Mouse (Mus musculus): ENCODE measurements around the gene 6030458C11Rik. TPM values are rescaled to one million over a fixed set of nuclear protein-coding genes. Genes with fewer than 3 reads are reported as not detected.

6030458C11Rik gene
- 35.0 and 35.1 TPM in 2 replicates for polyA plus RNA-seq (2014; fragmentation: Nextera tagmentation; extraction: Ambion mirVana)

DNA sequence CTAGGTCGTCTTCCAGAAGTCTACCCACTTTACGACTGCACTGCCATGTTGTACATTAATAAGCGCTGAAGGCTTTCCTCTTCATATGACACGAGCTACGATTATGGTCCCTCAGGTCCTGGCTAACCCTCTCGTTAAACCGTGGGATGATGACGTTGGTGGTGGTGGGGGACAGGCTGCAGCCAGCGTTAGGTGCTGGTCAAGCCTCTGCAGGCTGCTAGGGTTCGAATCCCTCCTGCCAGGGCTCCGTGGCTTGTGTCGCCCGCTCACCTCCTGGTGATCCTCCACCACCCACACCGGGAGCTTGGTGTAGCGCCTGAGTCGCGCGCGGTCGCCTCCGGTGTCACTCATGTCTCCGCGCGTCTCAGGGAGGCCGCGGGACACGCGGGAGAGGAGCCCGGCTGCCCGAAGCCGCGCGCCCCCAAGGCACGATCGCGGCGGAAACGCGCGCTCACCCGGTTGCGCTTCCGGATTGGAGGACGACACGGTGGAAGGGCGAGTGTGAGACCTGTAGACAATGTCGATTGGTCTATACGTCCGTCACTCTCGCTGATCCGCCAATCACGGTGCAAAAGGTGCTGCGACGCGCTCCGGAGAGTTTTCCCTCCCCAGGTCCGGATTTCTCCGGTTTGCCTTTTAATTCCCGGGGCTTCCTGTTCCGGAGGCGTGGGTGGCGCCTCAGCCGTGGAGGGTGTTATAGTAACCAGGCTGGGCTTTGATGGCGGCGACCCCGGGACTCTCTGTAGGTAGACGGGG lies at the start of gene 6030458C11Rik, which contains the start of gene Drosha:
6030458C11Rik (minus strand) TSS at position 453 of the 756 bp plus-strand sequence.
Drosha (plus strand) TSS at position 619 of the 756 bp plus-strand sequence.
- Histone ChIP-seq H3K27ac (ENCODE audit: low read depth) (peak within 1 kb of the TSS; percentile 79), H3K36me3 (ENCODE audit: insufficient read depth) (peaks cover 46% of the 10 kb centered on the region), H3K9ac (peak within 1 kb of the TSS; percentile 96), H3K9me3 (ENCODE audit: low read depth, low read length) (no peaks in the 10 kb centered on the region), H3K4me2 (peak within 1 kb of the TSS; percentile 70), H3K4me1 (ENCODE audit: insufficient read depth) (peaks cover 10% of the 10 kb centered on the region; the same call in 1 of the 2 replicates), H3K4me3 (ENCODE audit: low read depth, low read length) (peak within 1 kb of the TSS; percentile 94), H3K27me3 (ENCODE audit: insufficient read depth, low read length) (no peaks in the 10 kb centered on the region)
- ATAC-seq (ENCODE audit: insufficient read depth) (peak; percentile 100), DNase-seq (peak; percentile 100)
- WGBS: under 1% methylated on average over 67 of the region's 67 CpGs
- no peak for TF ChIP-seq CTCF (IDR thresholded peaks at IDR 0.05; ENCODE audit: low read depth)

DNA sequence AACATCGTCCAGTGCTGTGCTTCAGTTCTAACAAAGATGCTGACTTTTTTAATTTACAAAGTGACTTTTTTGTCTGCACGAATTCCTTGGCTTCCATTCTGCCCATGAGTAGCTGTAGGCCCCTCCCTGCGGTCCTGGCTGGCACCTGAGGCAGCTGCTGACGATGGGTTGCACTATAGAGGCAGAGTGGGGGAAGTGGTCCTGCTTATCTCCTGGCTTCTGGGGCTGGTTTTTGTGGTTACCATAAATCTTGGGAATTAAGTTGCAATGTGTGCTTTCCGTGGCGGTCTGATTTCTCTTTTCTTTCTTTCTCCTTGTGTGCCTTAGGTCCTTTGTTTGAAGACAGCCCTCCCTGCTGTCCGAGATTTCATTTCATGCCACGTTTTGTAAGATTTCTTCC lies 42.8 kb upstream of the 6030458C11Rik start:
- 82% methylated on average over 8 of the region's 8 CpGs for WGBS
- TF ChIP-seq CTCF (IDR thresholded peaks at IDR 0.05; ENCODE audit: low read depth): no peak
- peaks cover 62% of the 10 kb centered on the region for H3K36me3 ChIP-seq (ENCODE audit: insufficient read depth)
- H3K4me1 ChIP-seq (ENCODE audit: insufficient read depth): no peaks in the 10 kb centered on the region
- no peak overlapping the region for H3K4me2 ChIP-seq
- DNase-seq: no peak
- no peak for ATAC-seq (ENCODE audit: insufficient read depth)
- no peaks in the 10 kb centered on the region for H3K27me3 ChIP-seq (ENCODE audit: insufficient read depth, low read length)
- no peak overlapping the region for H3K9ac ChIP-seq
- H3K4me3 ChIP-seq (ENCODE audit: low read depth, low read length): no peak overlapping the region
- H3K27ac ChIP-seq (ENCODE audit: low read depth): no peak overlapping the region
- no peaks in the 10 kb centered on the region for H3K9me3 ChIP-seq (ENCODE audit: low read depth, low read length)

DNA sequence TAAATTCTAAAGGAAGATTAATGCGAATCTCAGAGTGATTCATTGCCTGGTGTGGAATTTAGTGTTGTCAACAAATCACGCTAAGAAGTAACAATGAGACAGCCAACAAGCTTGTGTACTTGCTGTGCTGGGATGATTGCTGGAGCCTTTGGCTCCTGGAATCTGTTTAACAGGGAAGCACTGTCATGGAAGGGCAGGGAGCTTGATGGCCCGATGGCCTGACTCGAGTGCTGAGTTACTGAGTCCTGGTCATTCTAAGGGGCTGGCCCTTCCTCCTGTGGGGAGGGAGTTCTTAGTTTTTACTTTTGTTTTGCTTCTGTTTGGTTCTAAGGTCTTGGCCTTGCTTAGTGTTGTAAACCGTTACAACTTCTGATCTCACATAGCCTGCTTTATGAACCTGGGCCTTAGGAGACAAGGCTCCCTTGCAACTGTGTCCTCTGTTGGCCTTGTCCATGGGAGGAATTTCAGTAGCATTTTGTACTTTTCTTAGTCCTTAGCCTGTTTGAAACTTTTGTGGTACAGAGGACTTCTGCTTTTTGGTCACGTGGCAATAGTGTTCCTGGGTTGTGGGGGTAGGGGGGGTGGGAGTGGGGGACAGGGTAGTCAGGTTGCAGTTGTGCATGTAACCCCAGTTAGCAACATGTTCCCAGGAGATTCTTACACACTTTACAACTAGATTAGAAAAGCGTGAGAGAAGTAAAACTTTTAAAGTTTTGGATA lies 41.3 kb upstream of the 6030458C11Rik start:
- DNase-seq: no peak

DNA sequence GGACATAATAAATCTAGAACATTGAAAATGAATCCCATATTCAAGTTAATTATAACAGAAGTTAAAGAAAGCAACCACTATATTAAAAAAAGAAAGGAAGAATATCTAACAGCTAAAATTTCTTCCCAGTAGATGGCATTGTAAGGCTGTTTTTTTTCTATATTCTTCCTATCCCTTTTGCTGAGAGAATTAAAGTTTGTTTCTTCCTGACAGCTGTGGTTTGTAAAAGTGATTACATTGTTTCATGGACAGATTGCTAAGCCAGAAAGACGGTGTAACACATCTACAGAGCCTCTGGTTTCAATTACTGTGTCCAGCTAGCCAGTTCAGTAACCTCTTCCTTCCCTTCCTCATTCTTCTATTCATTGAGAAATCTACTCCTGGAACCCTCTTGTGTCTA lies 39.2 kb upstream of the 6030458C11Rik start:
- H3K4me2 ChIP-seq: no peak overlapping the region
- 38% methylated on average over 1 of the region's 1 CpGs for whole genome bisulfite sequencing
- no peak overlapping the region for H3K9ac ChIP-seq
- ATAC-seq (ENCODE audit: insufficient read depth) (no peak), DNase-seq (peak; percentile 43)
- no peaks in the 10 kb centered on the region for H3K9me3 ChIP-seq (ENCODE audit: low read depth, low read length)
- no peaks in the 10 kb centered on the region for H3K4me1 ChIP-seq (ENCODE audit: insufficient read depth)
- H3K27ac ChIP-seq (ENCODE audit: low read depth): no peak overlapping the region
- H3K4me3 ChIP-seq (ENCODE audit: low read depth, low read length): no peak overlapping the region
- no peaks in the 10 kb centered on the region for H3K27me3 ChIP-seq (ENCODE audit: insufficient read depth, low read length)
- TF ChIP-seq CTCF (IDR thresholded peaks at IDR 0.05; ENCODE audit: low read depth): 0 out of 2 replicates have a peak, but pooled peaks have one; percentile 3
- peaks cover 78% of the 10 kb centered on the region for H3K36me3 ChIP-seq (ENCODE audit: insufficient read depth)

More for the DNA sequence above, 41.3 kb upstream of the 6030458C11Rik start:
- no peaks in the 10 kb centered on the region for H3K9me3 ChIP-seq (ENCODE audit: low read depth, low read length)
- H3K9ac ChIP-seq: no peak overlapping the region
- WGBS: 82% methylated on average over 7 of the region's 7 CpGs
- no peak overlapping the region for H3K27ac ChIP-seq (ENCODE audit: low read depth)
- ATAC-seq (ENCODE audit: insufficient read depth): no peak
- no peak for TF ChIP-seq CTCF (IDR thresholded peaks at IDR 0.05; ENCODE audit: low read depth)
- no peak overlapping the region for H3K4me3 ChIP-seq (ENCODE audit: low read depth, low read length)
- H3K27me3 ChIP-seq (ENCODE audit: insufficient read depth, low read length): no peaks in the 10 kb centered on the region
- H3K4me1 ChIP-seq (ENCODE audit: insufficient read depth): no peaks in the 10 kb centered on the region
- H3K4me2 ChIP-seq: no peak overlapping the region
- H3K36me3 ChIP-seq (ENCODE audit: insufficient read depth): peaks cover 66% of the 10 kb centered on the region

DNA sequence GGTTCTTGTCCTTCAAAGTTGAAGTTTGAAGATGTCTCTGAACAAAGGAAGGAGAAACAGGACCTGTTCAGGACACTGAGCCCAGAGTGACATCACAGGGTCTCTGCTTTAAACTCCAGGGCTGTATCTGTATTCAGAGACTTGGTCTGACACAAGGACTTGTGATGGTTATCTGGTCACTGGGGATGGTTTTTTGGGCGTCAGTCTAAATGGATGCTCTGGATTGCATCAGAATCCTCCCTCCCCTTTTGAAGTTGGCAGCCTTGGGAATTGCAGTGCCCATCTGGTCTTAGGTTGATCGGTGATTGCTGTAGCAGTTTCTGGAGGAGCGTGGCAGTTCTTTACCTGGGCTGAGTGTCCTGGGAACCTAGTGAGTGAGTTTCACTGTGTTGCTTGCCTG lies 37.6 kb upstream of the 6030458C11Rik start:
- DNase-seq: no peak
- Histone ChIP-seq H3K4me2 (no peak overlapping the region), H3K4me1 (ENCODE audit: insufficient read depth) (no peaks in the 10 kb centered on the region), H3K27ac (ENCODE audit: low read depth) (no peak overlapping the region), H3K36me3 (ENCODE audit: insufficient read depth) (peaks cover 78% of the 10 kb centered on the region), H3K27me3 (ENCODE audit: insufficient read depth, low read length) (no peaks in the 10 kb centered on the region), H3K9me3 (ENCODE audit: low read depth, low read length) (no peaks in the 10 kb centered on the region), H3K4me3 (ENCODE audit: low read depth, low read length) (no peak overlapping the region), H3K9ac (no peak overlapping the region)
- no peak for ATAC-seq (ENCODE audit: insufficient read depth)
- 84% methylated on average over 3 of the region's 3 CpGs for whole genome bisulfite sequencing
- TF ChIP-seq CTCF (IDR thresholded peaks at IDR 0.05; ENCODE audit: low read depth): no peak

DNA sequence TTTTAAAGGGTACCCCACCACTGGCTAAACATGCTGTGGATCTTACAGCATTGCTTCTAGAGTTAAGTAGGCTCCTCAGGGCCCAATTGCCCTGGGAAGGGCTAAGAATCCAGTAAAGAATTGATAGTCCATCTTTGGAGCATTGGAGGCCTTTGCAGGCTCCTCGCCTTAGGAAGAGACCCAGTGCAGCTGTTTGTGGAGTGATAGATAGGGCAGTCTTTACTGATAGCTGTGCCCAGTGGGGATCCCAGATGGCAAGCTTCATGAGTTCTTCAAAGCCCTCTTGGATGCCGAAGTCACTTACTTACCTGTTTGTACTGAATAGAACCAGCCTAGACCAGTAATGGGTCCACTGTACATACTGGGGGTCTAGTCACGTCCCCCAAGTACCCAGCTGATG lies 34.2 kb upstream of the 6030458C11Rik start:
- no peak for TF ChIP-seq CTCF (IDR thresholded peaks at IDR 0.05; ENCODE audit: low read depth)
- Histone ChIP-seq H3K36me3 (ENCODE audit: insufficient read depth) (peaks cover 87% of the 10 kb centered on the region), H3K4me3 (ENCODE audit: low read depth, low read length) (no peak overlapping the region), H3K27ac (ENCODE audit: low read depth) (no peak overlapping the region), H3K4me2 (no peak overlapping the region), H3K4me1 (ENCODE audit: insufficient read depth) (no peaks in the 10 kb centered on the region), H3K9me3 (ENCODE audit: low read depth, low read length) (no peaks in the 10 kb centered on the region), H3K27me3 (ENCODE audit: insufficient read depth, low read length) (no peaks in the 10 kb centered on the region), H3K9ac (no peak overlapping the region)
- DNase-seq: no peak
- no peak for ATAC-seq (ENCODE audit: insufficient read depth)
- 87% methylated on average over 3 of the region's 3 CpGs for WGBS

All from lung, embryonic 14.5 days (tissue).